Mouse (Mus musculus): Measurements from ENCODE around the gene Ice2.

DNA sequence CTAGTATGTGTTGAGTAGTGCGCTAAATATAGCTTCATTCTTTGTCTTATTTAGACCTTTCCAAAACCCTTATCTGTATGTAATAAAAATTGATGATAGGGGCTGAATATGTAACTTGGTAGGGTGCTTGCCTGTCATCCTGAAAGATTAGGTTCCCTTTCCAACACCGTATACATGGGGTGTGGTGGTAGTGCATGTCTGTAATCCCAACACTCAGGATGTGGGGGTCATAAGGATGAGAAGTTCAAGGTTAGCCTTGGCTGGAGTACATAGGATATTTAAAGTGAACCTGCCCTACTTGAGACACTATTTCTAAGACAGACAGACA is 310 bp upstream of the Ice2 start:
- TF ChIP-seq CTCF (IDR thresholded peaks at IDR 0.05; ENCODE audit: low read depth) (no peak), EP300 (optimal IDR thresholded peaks at IDR 0.05) (no peak)
